Mouse (Mus musculus) testis, adult 2 months (tissue): ENCODE data around the gene Hnf4a.

Experiments used
- CTCF ChIP-seq: fragments of 200-500 bp; IDR thresholded peaks from 2 replicates; pipeline ENCODE4 v1.5.1; 2012; ENCODE audit warnings: low read depth, mild to moderate bottlenecking, inconsistent platforms, low read length, moderate library complexity; ENCODE audit not compliant: control insufficient read depth, insufficient read depth, insufficient replicate concordance
- POLR2A ChIP-seq: fragments of 200-500 bp; IDR thresholded peaks from 2 replicates; pipeline ENCODE4 v1.6.1; 2012; ENCODE audit warnings: low read depth, mild to moderate bottlenecking, inconsistent platforms, low read length, moderate library complexity; ENCODE audit not compliant: control insufficient read depth

DNA sequence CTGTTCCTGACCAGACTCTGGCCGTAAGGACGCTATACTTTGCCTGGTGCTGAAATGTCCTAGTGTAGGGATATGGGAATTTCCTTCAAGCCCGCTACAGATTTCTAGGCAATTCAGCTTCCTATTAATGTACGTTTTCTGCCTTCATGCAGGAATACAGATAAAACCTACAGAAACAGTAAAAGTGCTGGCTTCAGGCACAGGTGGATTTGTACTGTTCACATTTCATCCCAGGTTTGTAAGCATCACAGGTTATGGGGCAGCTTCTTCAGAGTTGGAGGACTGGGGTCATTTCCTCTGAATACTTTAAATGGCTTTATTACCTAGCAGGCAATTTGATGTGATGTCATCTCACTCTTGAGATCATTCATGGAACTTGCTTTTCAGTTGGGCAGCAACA lies 111.3 kb downstream of the Hnf4a start:
- TF ChIP-seq POLR2A (no peak), CTCF (no peak)
